Mouse (Mus musculus): ENCODE measurements at regions not wholly inside any gene's neighbourhood (a gene's known extent, or its start where the extent isn't known, plus 50 kb on each side); places are given as distances from the start of the nearest gene placed in this dataset.

DNA sequence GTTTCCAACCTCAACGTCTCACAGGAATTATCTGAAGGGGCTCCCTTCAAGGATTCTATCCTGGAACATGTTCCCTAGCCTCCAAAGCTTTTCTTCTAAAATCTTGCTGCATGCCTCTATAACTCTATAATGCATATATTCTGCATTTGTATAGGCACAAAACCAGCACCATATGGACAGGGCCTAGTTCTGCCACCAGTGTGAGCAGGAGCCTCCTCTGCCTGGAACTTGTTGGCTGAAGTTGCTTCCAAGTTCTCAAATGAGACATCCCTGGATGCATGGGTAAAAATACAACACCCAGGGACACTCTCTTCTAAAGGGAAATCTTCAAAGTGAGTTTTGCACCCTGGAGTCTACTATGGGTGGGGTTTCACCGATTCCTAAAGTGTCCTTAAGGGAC, 62.3 kb upstream of the Tenm4 start:
- DNase-seq = no peak

DNA sequence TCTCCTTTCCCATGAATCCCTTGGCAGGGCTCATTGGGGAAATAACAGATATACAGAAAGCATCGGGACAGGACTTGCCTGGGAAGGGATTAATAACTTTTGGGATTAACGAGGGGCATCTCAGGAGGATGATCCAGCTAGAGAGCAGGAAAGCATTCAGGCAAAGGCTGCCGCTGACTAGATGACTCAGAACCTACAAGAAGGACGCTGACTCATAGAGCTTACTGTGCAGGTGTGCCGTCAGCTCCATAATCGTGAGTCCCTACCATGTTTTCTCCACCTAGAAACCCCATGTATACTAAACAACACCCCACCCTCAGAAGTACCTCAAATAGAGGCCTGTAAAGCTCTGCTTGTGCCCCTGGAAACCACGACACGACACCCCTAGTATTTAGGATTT, 50.9 kb upstream of the Tenm4 start:
- DNase-seq = no peak
